Mouse (Mus musculus) gonadal fat pad, adult 2 months (tissue): ENCODE results near the gene Bckdhb. TPM values are rescaled to one million over a fixed set of nuclear protein-coding genes. Genes with fewer than 3 reads are reported as not detected.
"Not testable (repeated sequence)": the region's sequence is repeated elsewhere in the genome, so short reads cannot be mapped to it uniquely, and the experiment has no call there.

ENCODE experiments used
- DNase-seq: peaks from one replicate; pipeline ENCODE4 v3.0.0-alpha.2; 2012; ENCODE audit warnings: low read depth
- polyA plus RNA-seq: library from polyadenylated mRNA; depleted of rRNA; stranded (reverse); fragments of >200 nt; gene quantifications from 2 replicates; pipeline ENCODE4 v1.2.3, GENCODE M21; 2012; rRNA removed

Gene Bckdhb
- polyA plus RNA-seq: 36.5 and 48.1 TPM in 2 replicates

DNA sequence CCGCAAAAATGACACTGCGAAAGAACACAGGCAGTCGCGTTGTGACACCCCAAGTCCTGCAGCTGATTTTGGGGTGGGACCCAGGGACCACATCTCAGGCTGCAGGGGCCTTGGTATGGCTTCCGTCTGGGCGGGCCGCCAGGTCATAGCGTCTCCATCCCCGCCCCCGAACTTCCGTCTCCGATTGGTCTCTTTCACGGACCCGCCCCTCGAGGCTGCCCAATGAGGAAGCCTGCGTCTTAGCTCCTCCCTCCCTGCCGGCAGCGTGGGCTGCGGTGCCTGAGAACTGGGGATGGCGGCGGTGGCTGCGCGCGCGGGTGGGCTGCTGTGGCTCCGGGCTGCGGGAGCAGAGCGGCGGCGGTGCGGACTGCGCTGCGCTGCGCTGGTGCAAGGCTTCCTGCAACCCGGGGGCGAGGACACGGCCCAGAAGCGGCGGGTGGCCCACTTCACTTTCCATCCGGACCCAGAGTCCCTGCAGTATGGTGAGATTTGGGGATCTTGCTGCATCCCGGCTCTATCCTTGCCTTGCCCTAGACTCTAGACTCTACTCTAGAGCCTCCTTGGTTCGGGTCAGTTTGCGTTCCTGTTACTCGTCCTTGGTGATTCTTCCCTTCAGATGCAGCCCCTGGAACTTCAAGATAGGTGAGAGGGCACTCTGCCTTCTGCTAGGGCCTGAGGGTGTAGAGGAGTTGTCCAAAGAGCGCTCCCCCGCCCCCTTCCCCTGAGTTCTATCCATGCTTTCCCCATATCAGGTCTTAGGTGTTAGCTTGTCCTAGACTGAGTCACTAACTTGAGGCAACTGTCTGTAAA is at the start of gene Bckdhb:
Bckdhb (plus strand) TSS at position 268 of the 810 bp plus-strand sequence.
- DNase-seq: peak; percentile 60

DNA sequence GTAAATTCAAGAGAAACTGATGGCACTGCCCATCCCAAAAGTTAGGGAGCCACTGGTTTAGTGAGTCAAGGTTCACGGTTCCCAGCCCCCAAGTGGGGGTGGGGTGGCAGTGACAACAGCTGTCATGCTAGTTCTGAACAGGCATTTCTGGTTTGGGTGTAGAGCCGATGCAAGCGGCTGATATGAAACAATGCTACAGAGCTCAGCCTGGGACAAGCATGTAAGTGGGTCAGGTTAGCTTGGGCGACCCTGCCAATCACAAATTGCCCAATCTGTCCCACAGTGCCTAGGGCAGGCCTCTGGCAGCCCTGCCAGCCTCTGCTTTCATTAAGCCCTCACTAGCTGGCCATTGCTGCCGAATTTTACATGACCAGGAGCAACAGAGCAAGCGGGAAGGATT is 42.8 kb upstream of the Bckdhb start:
- no peak for DNase-seq

DNA sequence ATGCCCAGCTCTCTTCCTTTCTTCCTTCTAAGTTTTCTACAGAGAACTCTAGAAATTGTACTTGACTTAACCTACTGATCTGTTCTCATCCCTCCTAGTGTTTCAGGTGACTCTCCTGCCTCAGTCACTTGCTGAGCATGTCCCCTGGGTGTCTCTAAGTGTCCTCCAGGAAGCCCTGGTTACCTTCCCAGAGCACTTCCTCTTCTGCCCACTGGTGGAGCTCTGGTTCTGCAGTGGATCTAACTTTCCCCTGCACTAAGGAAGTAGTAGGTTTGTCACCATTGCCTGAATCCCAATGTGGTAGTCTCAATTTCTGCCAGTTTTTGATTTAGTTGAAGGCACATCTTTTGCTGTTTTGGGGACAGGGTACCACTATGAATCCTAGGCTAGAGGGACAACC is 38.8 kb upstream of the Bckdhb start:
- no peak for DNase-seq

DNA sequence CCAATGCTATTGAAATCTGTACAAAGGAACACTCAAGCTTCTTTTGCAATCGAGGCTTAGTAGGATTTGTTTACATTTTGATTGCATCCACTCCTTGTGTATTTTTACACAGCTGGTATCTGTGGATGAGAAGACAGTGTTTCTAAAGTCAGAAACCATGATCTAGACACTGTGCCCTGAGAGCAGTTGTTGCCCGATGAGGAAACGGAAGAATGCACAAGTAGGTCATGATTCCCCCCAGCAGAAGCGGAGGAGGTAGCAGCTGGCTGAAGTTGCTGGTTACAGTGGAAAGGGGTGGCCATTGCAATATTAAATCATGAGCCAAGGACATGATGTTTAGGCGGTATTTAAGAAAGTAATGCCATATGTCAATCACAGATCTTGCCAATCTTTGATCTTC is 36.7 kb upstream of the Bckdhb start:
- peak; percentile 97 for DNase-seq

DNA sequence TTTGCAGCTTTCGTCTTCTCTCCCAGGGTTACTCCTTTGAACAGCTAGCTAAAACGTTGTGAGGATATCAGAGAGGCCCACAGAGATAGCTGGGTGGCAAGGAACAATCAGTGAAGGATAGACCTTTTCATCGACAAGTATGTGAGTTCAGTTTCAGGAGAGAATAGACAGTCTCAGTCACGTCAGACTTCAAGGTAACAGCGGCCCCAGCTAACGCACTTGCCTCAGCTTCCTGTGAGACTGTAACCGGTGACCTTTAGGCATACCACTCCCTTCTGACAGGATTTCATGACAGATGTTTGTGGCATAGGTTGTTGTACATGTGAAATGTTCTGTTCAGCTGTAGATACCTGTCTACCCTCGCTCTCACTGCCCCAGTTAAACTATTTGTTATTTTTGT is 31.9 kb upstream of the Bckdhb start:
- DNase-seq: no peak

DNA sequence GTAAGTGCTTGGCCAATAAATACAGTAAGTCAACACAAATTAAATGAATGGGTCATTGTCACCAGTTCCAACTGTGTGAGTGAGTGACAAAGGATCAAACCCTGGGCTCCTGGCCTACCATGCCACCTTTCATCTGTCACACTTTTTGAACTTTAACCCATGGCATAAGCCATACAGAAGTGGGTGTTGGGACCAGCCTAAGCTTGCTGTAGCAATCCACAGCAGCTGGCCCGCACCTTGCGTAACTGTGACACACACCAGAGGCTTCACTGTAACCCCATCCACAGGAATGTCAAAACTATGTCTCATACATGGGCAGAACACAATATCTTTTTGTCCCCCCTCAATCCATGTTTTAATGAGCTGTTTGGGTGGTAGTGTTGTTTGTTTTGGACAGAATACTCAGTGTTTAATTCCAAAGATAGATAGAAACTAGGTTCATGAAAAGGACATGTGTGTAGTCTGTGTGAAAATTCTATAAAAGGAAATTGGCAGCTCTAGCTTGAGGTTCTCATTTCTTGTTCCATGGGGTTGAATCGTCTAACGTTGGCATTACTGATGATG is 31.1 kb upstream of the Bckdhb start:
- peak; percentile 97 for DNase-seq

DNA sequence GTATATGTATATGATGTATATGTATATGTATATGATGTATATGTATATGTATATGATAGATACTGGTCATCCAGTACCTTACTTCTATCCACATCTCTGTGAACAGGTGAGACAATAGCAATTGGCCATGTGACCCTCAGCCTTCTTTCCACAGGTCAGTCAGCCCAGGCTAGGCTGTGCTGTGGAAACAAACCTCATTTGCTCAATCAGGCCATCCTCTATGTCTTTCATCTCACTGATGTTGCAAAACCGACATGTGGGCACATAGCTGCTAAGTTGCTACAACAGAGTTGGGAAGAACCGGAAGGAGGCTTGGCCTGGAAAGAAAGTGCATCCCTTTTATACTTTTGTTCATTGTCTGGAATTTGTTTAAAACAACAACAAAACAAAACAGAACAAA is 22.9 kb upstream of the Bckdhb start:
- DNase-seq: no peak

DNA sequence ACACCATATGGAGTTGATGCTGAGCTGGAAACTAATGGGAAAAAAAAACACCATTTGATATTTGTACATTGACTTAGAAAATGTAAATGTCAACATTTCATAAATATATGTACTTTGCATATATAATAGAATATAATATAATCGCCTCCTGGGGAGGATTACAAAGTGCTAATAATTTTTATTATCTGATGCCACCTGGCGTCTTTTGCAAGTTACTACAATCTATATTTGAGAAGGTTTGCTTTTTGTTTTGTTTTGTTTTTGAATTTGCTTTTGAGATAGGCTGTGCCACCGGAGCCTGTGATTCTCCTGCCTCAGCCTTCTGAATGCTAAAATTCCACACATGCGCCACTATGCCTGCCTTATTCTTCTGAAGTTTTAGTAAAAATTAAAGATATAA is 19.1 kb upstream of the Bckdhb start:
- DNase-seq: no peak

DNA sequence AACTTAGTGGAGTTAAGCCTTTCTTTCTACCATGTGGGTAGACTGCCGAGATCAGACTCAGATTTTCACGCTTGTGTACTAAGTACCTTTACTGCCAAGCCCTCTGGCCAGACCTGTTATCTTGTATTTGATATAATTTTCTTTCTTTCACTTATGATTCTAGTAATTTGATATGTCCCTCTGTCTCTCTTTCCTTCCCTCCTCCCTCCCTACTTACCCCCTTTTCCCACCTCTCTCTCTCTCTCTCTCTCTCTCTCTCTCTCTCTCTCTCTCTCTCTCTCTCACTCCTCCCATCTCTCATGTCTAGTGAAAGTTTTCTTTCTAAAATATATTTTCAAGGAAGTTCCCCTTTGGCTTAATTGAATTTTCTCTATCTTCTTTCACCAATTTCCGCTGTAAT is 17.9 kb upstream of the Bckdhb start:
- DNase-seq: no peak

DNA sequence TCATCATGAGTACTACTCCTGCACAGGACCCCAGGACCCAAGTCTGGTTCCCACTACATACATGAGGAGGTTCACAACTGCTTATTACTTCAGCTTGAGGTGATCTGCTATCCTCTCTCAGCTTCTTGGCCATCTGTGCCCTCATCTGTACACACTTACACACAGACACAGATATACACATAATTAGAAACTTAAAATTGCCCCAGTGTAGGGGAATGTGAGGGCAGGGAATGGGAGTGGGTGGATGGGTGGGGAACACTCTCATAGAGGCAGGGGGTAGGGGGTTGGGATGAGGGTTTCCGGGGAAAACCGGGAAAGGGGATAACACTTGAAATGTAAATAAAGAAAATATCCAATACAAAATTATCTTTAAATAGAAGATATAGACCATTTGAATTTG is 15.1 kb upstream of the Bckdhb start:
- no peak for DNase-seq

DNA sequence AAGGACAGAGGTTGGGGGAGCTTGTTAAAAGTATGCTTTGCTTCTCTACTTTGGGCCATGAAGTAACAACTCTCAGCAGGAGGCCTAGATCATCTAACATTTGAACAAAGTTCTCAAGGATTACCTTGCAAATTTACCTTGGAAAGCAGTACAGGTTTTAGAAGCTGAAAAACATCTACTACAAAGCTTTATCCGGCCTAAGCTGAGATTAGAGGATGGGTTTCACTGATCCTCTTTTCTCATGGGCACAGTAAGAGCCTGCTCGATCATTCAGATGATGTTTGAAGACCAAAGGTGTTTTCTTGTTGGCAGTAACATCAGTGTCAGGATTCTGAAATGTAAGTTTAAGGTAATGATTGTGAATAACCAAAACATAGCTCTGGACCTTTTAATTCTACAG is 14.0 kb upstream of the Bckdhb start:
- no peak for DNase-seq

DNA sequence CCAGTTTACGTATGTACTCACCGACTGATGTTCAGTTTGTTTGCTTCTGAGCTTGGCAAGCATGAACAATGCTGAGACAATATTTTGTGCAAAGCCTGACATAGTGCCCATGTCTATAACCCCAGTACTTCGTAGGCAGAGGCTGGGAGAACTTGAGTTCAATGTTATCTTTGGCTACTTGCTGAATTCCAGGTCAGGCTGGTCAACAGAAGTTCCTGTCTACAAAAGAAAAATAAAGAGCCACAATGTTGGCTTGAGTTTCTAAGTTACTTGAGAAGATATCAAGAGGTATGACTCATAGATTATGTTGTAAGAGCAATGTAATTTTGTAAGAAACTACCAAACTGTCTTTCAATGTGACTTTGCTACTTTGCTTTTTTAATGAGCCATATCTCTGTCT is 2.9 kb upstream of the Bckdhb start:
- no peak for DNase-seq

DNA sequence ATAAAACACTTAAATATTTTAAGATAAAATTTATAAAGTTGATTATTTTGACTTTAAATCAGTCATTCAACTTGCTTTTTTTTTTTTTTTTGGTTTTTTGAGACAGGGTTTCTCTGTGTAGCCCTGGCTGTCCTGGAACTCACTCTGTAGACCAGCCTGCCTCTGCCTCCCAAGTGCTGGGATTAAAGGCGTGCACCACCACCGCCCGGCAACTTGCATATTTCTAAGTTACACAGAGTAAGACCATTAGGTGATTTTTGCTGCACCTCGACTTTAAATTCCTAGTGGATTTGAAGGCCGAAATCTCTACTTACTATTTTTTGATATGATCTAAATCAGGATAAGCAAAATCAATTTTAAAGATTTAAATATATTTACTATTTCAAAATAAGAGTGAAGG is 589 bp upstream of the Bckdhb start:
- DNase-seq: no peak

DNA sequence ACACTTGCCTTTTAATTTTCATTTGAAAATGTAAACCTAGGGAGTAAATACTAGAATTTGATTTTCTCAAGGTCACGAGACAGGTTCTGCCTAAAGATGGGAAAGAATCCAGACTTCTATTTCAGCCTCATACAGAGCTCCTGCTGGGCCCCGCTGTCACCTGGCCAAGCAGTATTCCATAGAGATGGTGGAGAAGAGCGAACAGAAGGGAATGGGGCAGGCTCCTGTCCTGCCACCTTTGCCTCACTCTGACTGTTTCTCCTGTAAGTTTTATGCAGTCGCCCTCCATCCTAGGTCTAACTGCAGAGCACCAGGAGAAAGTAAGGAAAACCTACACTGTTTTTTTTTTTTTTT is 720 bp downstream of the Bckdhb start:
- no peak for DNase-seq

DNA sequence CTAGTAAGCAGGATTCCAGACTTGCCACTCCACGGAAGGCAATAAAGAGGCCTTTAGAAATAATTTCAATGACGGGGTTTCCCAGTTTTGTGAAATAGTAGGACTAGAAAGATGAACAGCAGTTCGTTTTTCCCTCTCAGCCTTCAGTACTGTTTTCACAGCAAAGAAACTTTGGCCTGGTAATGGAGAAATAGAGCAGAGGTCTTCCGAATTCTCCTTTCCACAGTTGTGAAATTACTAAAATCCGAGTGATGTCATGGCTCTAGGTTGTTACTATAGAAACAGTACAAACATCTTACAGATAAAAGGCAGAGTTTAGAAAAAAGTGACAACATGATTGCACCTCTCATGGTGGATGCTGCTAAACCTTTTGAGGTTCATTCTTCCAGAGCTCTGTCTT is 1.4 kb downstream of the Bckdhb start:
- no peak for DNase-seq

DNA sequence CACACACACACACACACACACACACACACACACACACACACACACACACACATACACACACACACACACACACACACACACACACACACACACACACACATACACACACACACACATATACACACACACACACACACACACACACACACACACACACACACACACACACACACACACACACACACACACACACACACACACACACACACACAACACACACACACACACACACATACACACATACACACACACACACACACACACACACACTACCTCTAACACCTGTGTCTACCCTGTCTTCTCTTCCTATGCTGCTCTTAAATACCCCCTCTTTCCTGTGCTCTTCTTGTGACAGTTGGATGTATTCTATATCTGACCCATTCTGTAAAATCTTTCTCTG is 14.6 kb downstream of the Bckdhb start:
- not testable (repeated sequence) for DNase-seq

DNA sequence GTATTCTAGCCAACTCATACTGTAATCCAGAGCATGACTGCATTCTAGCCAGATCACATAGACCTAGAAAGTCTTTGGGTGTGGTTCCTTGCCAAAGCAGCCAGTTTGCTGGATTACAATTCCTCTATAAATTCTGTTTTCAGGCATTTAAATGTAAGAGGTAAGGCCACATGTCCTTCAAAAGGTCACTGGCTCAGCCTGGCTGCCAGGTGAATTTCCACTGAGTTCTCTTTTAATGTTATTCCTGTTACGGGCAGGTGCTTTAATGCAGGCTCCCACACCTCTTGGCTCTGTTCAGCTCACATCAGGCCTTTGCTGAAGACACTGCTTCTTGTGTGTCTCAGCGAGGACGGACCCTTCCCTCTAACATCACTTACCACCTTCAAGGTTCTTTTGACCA is 15.1 kb downstream of the Bckdhb start:
- DNase-seq: no peak

DNA sequence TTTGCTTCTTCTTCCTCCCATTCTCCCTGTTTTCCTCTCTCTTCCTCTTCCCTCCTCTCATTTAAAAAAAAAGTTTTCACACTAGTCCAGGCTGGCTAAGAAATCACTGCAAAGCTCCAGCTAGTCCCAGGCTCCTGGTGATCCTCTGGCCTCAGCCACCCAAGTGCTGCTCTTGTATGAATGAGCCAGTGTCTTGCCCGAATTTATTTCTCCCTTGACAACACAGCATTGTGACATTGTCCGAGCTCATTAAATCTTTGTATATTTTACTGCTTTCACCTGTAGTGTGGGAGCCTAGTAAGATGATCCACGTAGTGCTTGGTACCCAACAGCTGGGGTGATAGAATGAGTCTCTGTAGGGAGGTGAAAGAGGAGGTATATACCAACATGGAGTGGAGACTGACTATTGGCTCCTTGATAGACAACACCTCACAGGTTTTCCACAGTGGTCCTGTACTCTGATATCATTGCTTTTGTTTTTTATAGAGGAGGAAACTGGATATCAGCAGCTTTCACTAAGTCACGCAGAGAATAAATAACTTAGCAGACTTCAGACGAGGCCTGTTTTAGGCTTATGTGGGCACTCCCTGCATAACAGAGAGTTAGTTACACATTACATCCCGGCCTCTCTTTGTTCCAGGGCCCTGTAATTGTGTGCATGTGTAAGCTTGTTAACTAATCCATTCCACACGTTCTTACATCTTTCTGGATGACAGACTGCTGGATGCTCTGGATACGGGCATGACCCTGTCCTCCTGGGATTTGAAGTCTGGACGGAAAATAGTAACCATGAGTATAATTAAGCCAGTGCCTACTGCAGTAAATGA is 15.8 kb downstream of the Bckdhb start:
- no peak for DNase-seq

DNA sequence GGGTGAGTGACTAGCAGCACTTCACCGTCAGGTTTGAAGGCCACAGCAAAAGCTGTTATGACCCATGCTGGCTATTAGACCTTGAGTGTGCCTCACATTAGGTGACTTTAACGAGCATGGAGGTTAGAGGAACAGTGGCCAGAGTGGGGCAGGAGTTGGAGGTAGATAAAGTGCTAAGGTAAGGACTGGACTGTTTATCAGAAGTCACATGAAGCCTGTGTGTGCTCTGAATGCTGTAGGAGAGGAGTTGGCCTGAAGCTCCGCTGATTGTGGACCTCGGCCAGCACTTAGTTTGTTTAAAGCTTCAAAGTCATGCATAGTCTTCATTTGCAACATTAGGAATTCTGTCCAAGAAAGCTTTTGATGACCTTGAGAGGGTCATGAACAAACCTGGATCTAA is 26.4 kb downstream of the Bckdhb start:
- DNase-seq: no peak

DNA sequence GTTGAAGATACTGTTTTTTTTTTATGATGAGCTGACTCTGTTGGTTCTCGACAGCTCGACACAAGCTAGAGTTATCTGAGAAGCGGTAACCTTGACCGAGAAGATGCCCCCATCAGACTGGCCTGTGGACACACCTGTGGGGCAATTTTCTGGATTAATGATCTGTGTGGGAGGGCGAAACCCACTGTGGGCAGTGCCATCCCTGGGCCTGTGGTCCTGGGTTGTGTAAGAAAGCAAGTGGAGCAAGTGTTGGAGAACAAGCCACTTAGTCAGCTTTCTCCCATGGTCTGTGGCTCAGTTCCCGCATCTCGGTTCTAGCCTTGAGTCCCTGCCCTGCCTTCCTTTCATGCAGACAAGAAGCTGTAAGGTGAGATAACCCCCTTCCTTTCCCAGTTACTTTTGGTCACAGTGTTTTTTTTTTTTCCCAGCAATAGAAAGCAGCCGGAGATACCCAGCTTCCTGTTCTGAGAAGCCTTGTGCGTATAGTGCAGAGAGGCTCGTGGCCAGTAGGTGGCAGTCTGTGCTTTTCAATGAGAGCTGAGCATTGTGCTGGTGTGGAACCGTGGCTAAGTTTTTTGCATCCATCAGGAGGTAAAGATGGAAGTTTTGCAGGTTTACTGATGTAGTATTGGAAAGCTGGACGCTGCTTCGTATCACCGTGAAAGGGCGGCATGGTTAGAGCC is 31.8 kb downstream of the Bckdhb start:
- no peak for DNase-seq

DNA sequence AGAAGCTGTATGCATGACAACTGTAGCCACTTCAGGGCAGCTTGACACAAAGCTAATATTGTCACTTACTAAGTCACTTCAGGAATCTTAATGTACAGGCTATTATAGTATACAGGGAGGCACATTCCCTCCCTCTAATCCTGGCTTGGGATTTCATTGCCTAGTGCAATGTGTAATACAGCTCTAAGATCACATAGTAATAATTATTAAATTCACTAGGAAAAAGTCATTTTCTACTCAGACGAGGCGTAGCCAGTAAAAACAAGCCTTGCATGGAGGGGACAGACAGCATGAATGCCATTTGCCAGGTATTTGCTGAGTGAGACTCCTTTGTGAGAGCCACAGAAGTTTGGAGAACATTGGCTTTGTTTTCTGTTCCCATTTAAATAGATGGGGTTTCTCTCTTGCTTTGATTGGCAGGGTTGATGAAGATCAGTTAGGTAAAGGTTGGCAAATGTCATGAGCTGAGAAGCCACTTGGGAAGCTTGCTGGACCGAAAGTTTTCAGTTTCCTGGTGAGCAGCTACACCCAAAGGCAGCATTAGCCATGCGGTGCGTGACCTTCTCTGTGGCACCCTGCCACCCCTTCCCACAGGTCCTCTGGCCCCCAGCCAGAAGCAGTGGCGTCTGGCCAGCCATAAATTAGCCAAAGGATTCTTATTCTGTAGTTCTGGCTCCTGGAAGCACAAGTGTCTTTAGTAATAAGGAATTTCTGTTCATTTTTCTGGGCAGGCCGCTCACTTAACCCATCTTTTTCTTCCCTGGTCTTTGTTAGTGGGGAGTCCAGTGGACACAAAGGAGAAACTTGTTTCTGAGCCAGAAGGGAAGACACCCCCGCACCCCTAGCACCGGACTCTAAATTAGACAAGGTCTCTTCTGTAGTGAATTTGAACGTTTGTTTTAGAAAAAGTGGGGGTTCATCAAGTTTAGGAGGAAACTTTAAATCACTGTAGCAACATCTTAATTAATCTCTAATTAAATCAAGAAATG is 37.4 kb downstream of the Bckdhb start:
- peak; percentile 20 for DNase-seq
